Mouse (Mus musculus) hindbrain, embryonic 14.5 days (tissue): ENCODE measurements around the gene Tesk2. TPM values are rescaled to one million over a fixed set of nuclear protein-coding genes. Genes with fewer than 3 reads are reported as not detected.

ENCODE experiments used
- ATAC-seq: fragments of 200-750 bp; cut with Nextera tagmentation; 2 replicates; pipeline ENCODE4 v1.8.0; 2017; ENCODE audit warnings: moderate number of reproducible peaks, mild to moderate bottlenecking, moderate TSS enrichment, moderate library complexity; ENCODE audit not compliant: low FRiP score
- DNase-seq: peaks from one replicate; pipeline ENCODE4 v3.0.0-alpha.2; 2015; ENCODE audit warnings: low spot score
- H3K27ac ChIP-seq: fragments of 300-500 bp; sonication (generic); 2 replicates; pipeline ENCODE4 v1.5.1; 2014; ENCODE audit warnings: mild to moderate bottlenecking, moderate library complexity
- H3K27me3 ChIP-seq: fragments of 300-500 bp; sonication (generic); 2 replicates; pipeline ENCODE4 v1.6.1; 2014; ENCODE audit warnings: mild to moderate bottlenecking, low read length, mixed read lengths; ENCODE audit not compliant: control insufficient read depth, insufficient read depth
- H3K36me3 ChIP-seq: fragments of 300-500 bp; sonication (generic); replicated peaks from 2 replicates; pipeline ENCODE4 v1.6.1; 2014; ENCODE audit not compliant: control insufficient read depth, insufficient read depth
- H3K4me1 ChIP-seq: fragments of 300-500 bp; sonication (generic); replicated peaks from 2 replicates; pipeline ENCODE4 v1.6.1; 2014; ENCODE audit warnings: antibody characterized with exemption, low read length, mixed read lengths; ENCODE audit not compliant: control insufficient read depth, insufficient read depth
- H3K4me2 ChIP-seq: fragments of 300-500 bp; sonication (generic); replicated peaks from 2 replicates; pipeline ENCODE4 v1.6.1; 2014; ENCODE audit warnings: mild to moderate bottlenecking, moderate library complexity
- H3K4me3 ChIP-seq: fragments of 300-500 bp; sonication (generic); replicated peaks from 2 replicates; pipeline ENCODE4 v1.5.1; 2014; ENCODE audit warnings: mild to moderate bottlenecking, low read length
- H3K9ac ChIP-seq: fragments of 300-500 bp; sonication (generic); 2 replicates; pipeline ENCODE4 v1.6.1; 2014
- H3K9me3 ChIP-seq: fragments of 300-500 bp; sonication (generic); 2 replicates; pipeline ENCODE4 v1.6.1; 2016; ENCODE audit warnings: low read length; ENCODE audit not compliant: control insufficient read depth
- WGBS: fragments of 180-500 bp; shearing (Covaris S2); extraction: QIAGEN DNeasy Blood & Tissue Kit; methylation state at CpG from one replicate; pipeline ENCODE4 v1.1.7; 2014; 5-methylcytosine and 5-hydroxymethylcytosine counted together
- polyA plus RNA-seq: library from polyadenylated mRNA; unstranded; fragments of >200 nt; fragmentation: Nextera tagmentation; extraction: Ambion mirVana; gene quantifications from 2 replicates; pipeline ENCODE4 v1.2.1, GENCODE M21; 2014

Tesk2 gene
- polyA plus RNA-seq, 1 experiment from 2014 or later, result 3.0 TPM

GRCm38 (mm10) chr4:116849901-116850300, 129.2 kb downstream of the Tesk2 start:
- Histone ChIP-seq H3K9me3 (no peaks in the 10 kb centered on the region), H3K27me3 (no peaks in the 10 kb centered on the region), H3K27ac (no peak overlapping the region), H3K36me3 (no peaks in the 10 kb centered on the region), H3K4me2 (no peak overlapping the region), H3K9ac (no peak overlapping the region), H3K4me3 (no peak overlapping the region), H3K4me1 (no peaks in the 10 kb centered on the region)
- 74% methylated on average over 3 of the region's 3 CpGs for WGBS
- ATAC-seq, result no peak
- DNase-seq, result no peak

GRCm38 (mm10) chr4:116854286-116854685, 133.5 kb downstream of the Tesk2 start:
- H3K4me2 ChIP-seq, result no peak overlapping the region
- no peak overlapping the region for H3K4me3 ChIP-seq
- H3K4me1 ChIP-seq, result no peaks in the 10 kb centered on the region
- H3K9me3 ChIP-seq, result no peaks in the 10 kb centered on the region
- H3K9ac ChIP-seq, result no peak overlapping the region
- H3K36me3 ChIP-seq, result no peaks in the 10 kb centered on the region
- ATAC-seq (no peak), DNase-seq (no peak)
- 20% methylated on average over 2 of the region's 2 CpGs for WGBS
- no peaks in the 10 kb centered on the region for H3K27me3 ChIP-seq
- no peak overlapping the region for H3K27ac ChIP-seq

Other genes starting within 250 kb of the Tesk2 start
- 3.8 and 4.6 TPM in 2 replicates for gene Ipp, start 213.4 kb upstream of the Tesk2 start, polyA plus RNA-seq
- gene Tmem69, start 165.0 kb upstream of the Tesk2 start, polyA plus RNA-seq, result 27.2 and 27.9 TPM in 2 replicates
- 18.9 and 21.4 TPM in 2 replicates for gene Gpbp1l1, start 163.3 kb upstream of the Tesk2 start, polyA plus RNA-seq
- 3.8 and 5.3 TPM in 2 replicates for gene Ccdc17, start 124.3 kb upstream of the Tesk2 start, polyA plus RNA-seq
- gene Nasp, start 93.0 kb upstream of the Tesk2 start, polyA plus RNA-seq, result 86.3 and 88.9 TPM in 2 replicates
- 712 and 742 TPM in 2 replicates for gene Akr1a1, start 69.3 kb upstream of the Tesk2 start, polyA plus RNA-seq
- 432 and 436 TPM in 2 replicates for gene Prdx1, start 35.4 kb upstream of the Tesk2 start, polyA plus RNA-seq
- gene Mmachc, start 12.5 kb upstream of the Tesk2 start, polyA plus RNA-seq, result 11.0 and 14.8 TPM in 2 replicates
- 11.3 and 11.5 TPM in 2 replicates for gene Ccdc163, start 12.4 kb upstream of the Tesk2 start, polyA plus RNA-seq
- gene Toe1, start 86.7 kb downstream of the Tesk2 start, polyA plus RNA-seq, result 25.3 and 27.1 TPM in 2 replicates
- gene Mutyh, start 86.8 kb downstream of the Tesk2 start, polyA plus RNA-seq, result 5.5 and 6.4 TPM in 2 replicates
- 1.8 and 1.9 TPM in 2 replicates for gene Hpdl, start 100.8 kb downstream of the Tesk2 start, polyA plus RNA-seq
- 5.9 and 6.0 TPM in 2 replicates for gene Zswim5, start 156.4 kb downstream of the Tesk2 start, polyA plus RNA-seq